Mouse (Mus musculus) liver, embryonic 12.5 days (tissue): ENCODE data around the gene 2410131K14Rik. TPM values are rescaled to one million over a fixed set of nuclear protein-coding genes. Genes with fewer than 3 reads are reported as not detected.

ENCODE experiments used
- ATAC-seq: fragments of 200-750 bp; cut with Nextera tagmentation; 2 replicates; pipeline ENCODE4 v1.8.0; 2017; ENCODE audit warnings: moderate number of reproducible peaks, mild to moderate bottlenecking, moderate library complexity
- H3K27ac ChIP-seq: fragments of 300-500 bp; sonication (generic); 2 replicates; pipeline ENCODE4 v1.5.1; 2016; ENCODE audit warnings: mild to moderate bottlenecking
- H3K27me3 ChIP-seq: fragments of 300-500 bp; sonication (generic); replicated peaks from 2 replicates; pipeline ENCODE4 v1.6.1; 2016; ENCODE audit warnings: mild to moderate bottlenecking, moderate library complexity
- H3K36me3 ChIP-seq: fragments of 300-500 bp; sonication (generic); 2 replicates; pipeline ENCODE4 v1.6.1; 2016; ENCODE audit warnings: mild to moderate bottlenecking, moderate library complexity
- H3K4me1 ChIP-seq: fragments of 300-500 bp; sonication (generic); 2 replicates; pipeline ENCODE4 v1.6.1; 2016
- H3K4me2 ChIP-seq: fragments of 300-500 bp; sonication (generic); 2 replicates; pipeline ENCODE4 v1.6.1; 2016; ENCODE audit warnings: mild to moderate bottlenecking, moderate library complexity
- H3K4me3 ChIP-seq: fragments of 300-500 bp; sonication (generic); 2 replicates; pipeline ENCODE4 v1.5.1; 2016; ENCODE audit warnings: mild to moderate bottlenecking, moderate library complexity
- H3K9ac ChIP-seq: fragments of 300-500 bp; sonication (generic); 2 replicates; pipeline ENCODE4 v1.6.1; 2016; ENCODE audit warnings: mild to moderate bottlenecking, moderate library complexity
- H3K9me3 ChIP-seq: fragments of 300-500 bp; sonication (generic); replicated peaks from 2 replicates; pipeline ENCODE4 v1.6.1; 2016; ENCODE audit warnings: mild to moderate bottlenecking, moderate library complexity
- WGBS: fragments of 180-500 bp; shearing (Covaris S2); methylation state at CpG from one replicate; pipeline ENCODE4 v1.1.7; 2016; ENCODE audit not compliant: insufficient replicate concordance; 5-methylcytosine and 5-hydroxymethylcytosine counted together
- polyA plus RNA-seq: library from polyadenylated mRNA; unstranded; fragments of >200 nt; fragmentation: Nextera tagmentation; extraction: Ambion mirVana; gene quantifications from 2 replicates; pipeline ENCODE4 v1.2.1, GENCODE M21; 2016

Gene 2410131K14Rik
- polyA plus RNA-seq, 1 experiment from 2014 or later = 2.3 TPM

DNA sequence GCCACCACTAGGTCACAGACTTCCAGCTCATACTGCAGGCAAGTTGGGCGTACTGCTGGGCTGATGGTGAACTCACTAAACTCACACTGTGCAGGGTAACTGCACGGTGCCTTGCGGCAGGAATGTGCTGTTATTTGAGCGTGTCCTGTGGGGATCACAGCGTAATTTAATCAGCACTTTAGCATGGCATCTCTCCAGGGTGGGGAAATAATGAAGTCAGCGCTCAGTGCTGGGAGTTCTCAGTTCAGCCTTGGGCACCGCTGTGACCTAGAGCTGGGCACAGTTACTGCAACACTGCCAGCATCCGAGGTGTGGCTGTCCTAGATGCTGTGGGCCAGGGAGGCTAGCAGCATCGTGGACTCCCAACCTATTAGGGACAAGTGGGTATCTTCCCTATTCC, 19.3 kb downstream of the 2410131K14Rik start:
- H3K9me3 ChIP-seq = no peaks in the 10 kb centered on the region
- H3K27me3 ChIP-seq = peaks cover 20% of the 10 kb centered on the region; the same call in 1 of the 2 replicates
- H3K9ac ChIP-seq = no peak overlapping the region
- 69% methylated on average over 9 of the region's 9 CpGs for WGBS
- no peak overlapping the region for H3K27ac ChIP-seq
- peaks cover 30% of the 10 kb centered on the region for H3K36me3 ChIP-seq
- no peak overlapping the region for H3K4me2 ChIP-seq
- H3K4me3 ChIP-seq = no peak overlapping the region
- ATAC-seq = no peak
- peaks cover 3% of the 10 kb centered on the region; the same call in 1 of the 2 replicates for H3K4me1 ChIP-seq

GRCm38 (mm10) chr5:118265366-118265765, 20.3 kb downstream of the 2410131K14Rik start:
- Histone ChIP-seq H3K36me3 (peaks cover 22% of the 10 kb centered on the region), H3K4me3 (no peak overlapping the region), H3K9ac (no peak overlapping the region), H3K27ac (no peak overlapping the region), H3K4me1 (peaks cover 3% of the 10 kb centered on the region; the same call in 1 of the 2 replicates), H3K9me3 (no peaks in the 10 kb centered on the region), H3K4me2 (no peak overlapping the region), H3K27me3 (peaks cover 29% of the 10 kb centered on the region; the same call in 1 of the 2 replicates)
- 50% methylated on average over 5 of the region's 5 CpGs for WGBS
- ATAC-seq = 0 out of 2 replicates have a peak, but pooled peaks have one; percentile 44

DNA sequence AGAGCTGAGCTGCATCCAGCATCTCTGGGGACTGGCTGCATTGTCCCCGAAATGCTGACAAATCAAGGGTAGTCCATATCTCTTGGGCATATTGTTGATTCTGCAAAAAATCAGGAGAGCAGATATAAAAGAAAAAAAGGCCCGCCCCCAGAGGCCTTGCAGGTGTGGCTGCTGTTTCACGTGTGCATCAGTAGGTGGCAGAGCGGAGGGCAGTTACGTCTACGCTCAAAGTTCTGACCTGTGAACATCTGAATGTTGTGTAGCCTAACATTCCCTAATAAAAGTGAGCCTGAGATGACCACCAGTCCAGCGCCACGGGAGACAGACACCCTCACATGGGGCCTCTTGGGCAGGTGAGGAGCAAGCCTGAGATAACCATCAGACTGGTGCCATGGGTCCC, 21.3 kb downstream of the 2410131K14Rik start:
- no peak overlapping the region for H3K9ac ChIP-seq
- H3K9me3 ChIP-seq = no peaks in the 10 kb centered on the region
- peaks cover 13% of the 10 kb centered on the region for H3K36me3 ChIP-seq
- no peak overlapping the region for H3K27ac ChIP-seq
- H3K4me2 ChIP-seq = no peak overlapping the region
- peaks cover 37% of the 10 kb centered on the region for H3K27me3 ChIP-seq
- no peaks in the 10 kb centered on the region for H3K4me1 ChIP-seq
- no peak for ATAC-seq
- WGBS = 36% methylated on average over 8 of the region's 8 CpGs
- no peak overlapping the region for H3K4me3 ChIP-seq

DNA sequence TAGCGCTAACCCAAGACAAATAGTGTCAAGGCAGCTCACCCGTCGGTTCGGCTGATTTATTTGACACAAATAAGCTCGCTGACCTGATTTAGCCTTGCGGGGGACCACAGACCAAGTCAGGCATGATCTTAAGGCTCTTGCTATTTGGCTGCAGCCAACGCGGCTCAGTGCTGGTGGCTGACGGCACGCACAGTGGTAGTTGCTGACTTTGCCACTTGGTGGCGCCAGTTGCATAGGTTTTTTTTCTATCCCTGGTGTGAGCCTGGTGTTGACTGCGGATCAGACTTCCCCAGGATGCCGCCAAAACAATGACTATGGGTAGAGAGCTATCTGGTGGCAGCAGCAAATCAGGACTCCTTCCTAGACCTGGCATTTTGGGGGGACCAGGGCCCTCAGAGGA, 24.0 kb downstream of the 2410131K14Rik start:
- Histone ChIP-seq H3K9ac (no peak overlapping the region), H3K4me2 (0 out of 2 replicates have a peak overlapping the region, but pooled peaks have one; percentile 29), H3K4me3 (no peak overlapping the region), H3K4me1 (no peaks in the 10 kb centered on the region), H3K27me3 (peaks cover 61% of the 10 kb centered on the region), H3K9me3 (no peaks in the 10 kb centered on the region), H3K36me3 (no peaks in the 10 kb centered on the region), H3K27ac (no peak overlapping the region)
- peak; percentile 69 for ATAC-seq
- WGBS = 1% methylated on average over 13 of the region's 13 CpGs

- ATAC-seq = no peak
- Histone ChIP-seq H3K9me3 (no peaks in the 10 kb centered on the region), H3K27me3 (peaks cover 80% of the 10 kb centered on the region), H3K4me1 (no peaks in the 10 kb centered on the region), H3K36me3 (no peaks in the 10 kb centered on the region), H3K4me3 (no peak overlapping the region), H3K27ac (no peak overlapping the region), H3K9ac (no peak overlapping the region), H3K4me2 (no peak overlapping the region)
- WGBS = 35% methylated on average over 10 of the region's 10 CpGs
These were observed 26.6 kb downstream of the 2410131K14Rik start for GRCm38 (mm10) chr5:118271449-118272110.

DNA sequence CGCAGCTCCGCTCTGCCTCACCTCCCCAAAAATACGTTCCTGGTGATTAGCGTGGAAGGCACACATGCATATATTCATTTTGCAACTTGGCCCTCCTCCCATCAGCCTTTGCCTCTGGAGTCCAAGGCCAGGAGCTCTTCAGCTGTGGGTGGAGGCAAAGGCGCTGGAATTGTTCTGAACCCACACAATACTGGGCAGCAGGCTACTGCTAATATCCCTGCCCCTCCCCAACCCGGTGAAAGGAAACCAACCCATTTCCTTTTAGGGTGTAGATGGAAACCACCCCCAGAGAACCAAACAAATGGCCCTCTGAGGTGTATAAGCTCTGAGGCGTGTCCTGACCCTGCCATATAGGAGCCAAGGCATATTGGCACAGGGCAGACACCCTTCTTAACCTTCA, 28.4 kb downstream of the 2410131K14Rik start:
- no peak overlapping the region for H3K4me2 ChIP-seq
- no peak overlapping the region for H3K27ac ChIP-seq
- no peaks in the 10 kb centered on the region for H3K4me1 ChIP-seq
- H3K9ac ChIP-seq = no peak overlapping the region
- no peaks in the 10 kb centered on the region for H3K9me3 ChIP-seq
- no peak overlapping the region for H3K4me3 ChIP-seq
- ATAC-seq = no peak
- no peaks in the 10 kb centered on the region for H3K36me3 ChIP-seq
- H3K27me3 ChIP-seq = peaks cover 74% of the 10 kb centered on the region
- WGBS = 54% methylated on average over 7 of the region's 7 CpGs

- Histone ChIP-seq H3K4me3 (no peak overlapping the region), H3K27me3 (peaks cover 63% of the 10 kb centered on the region), H3K9me3 (no peaks in the 10 kb centered on the region), H3K4me2 (no peak overlapping the region), H3K4me1 (no peaks in the 10 kb centered on the region), H3K36me3 (no peaks in the 10 kb centered on the region), H3K27ac (no peak overlapping the region), H3K9ac (no peak overlapping the region)
- WGBS = 51% methylated on average over 9 of the region's 9 CpGs
- no peak for ATAC-seq
These were observed 29.5 kb downstream of the 2410131K14Rik start for GRCm38 (mm10) chr5:118274546-118274945.

DNA sequence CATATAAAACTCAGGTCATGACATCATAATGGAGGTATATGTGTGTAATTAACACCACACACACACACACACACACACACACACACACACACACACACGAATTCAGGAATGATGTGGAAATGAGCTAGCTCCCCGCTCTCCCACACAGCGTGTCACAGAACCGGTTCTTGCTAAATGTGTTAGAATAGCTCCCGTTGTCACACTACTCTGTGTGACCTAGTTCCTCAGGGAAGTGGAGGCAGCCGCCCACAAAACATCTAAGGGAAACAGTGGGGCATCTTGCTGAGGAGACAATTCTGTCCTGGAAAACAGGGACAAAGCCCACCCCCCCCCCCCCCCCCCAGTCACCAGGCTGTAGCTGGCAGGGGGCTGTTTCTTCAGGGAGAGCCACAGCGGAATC, 31.3 kb downstream of the 2410131K14Rik start:
- WGBS = 53% methylated on average over 7 of the region's 7 CpGs
- H3K27me3 ChIP-seq = peaks cover 49% of the 10 kb centered on the region
- no peak overlapping the region for H3K4me3 ChIP-seq
- no peaks in the 10 kb centered on the region for H3K9me3 ChIP-seq
- no peak for ATAC-seq
- H3K9ac ChIP-seq = no peak overlapping the region
- no peaks in the 10 kb centered on the region for H3K4me1 ChIP-seq
- no peaks in the 10 kb centered on the region for H3K36me3 ChIP-seq
- no peak overlapping the region for H3K4me2 ChIP-seq
- no peak overlapping the region for H3K27ac ChIP-seq

- 52% methylated on average over 8 of the region's 8 CpGs for WGBS
- H3K36me3 ChIP-seq = no peaks in the 10 kb centered on the region
- no peak overlapping the region for H3K27ac ChIP-seq
- no peak overlapping the region for H3K4me2 ChIP-seq
- ATAC-seq = no peak
- no peak overlapping the region for H3K4me3 ChIP-seq
- no peak overlapping the region for H3K9ac ChIP-seq
- 0 out of 2 replicates have a peak, but pooled peaks cover under 1% of the 10 kb centered on the region for H3K9me3 ChIP-seq
- H3K4me1 ChIP-seq = no peaks in the 10 kb centered on the region
- H3K27me3 ChIP-seq = peaks cover 45% of the 10 kb centered on the region
These were observed 31.7 kb downstream of the 2410131K14Rik start for GRCm38 (mm10) chr5:118276711-118277110.

- Histone ChIP-seq H3K36me3 (no peaks in the 10 kb centered on the region), H3K27ac (no peak overlapping the region), H3K27me3 (peaks cover 36% of the 10 kb centered on the region), H3K4me3 (no peak overlapping the region), H3K4me2 (no peak overlapping the region), H3K4me1 (no peaks in the 10 kb centered on the region), H3K9ac (no peak overlapping the region), H3K9me3 (0 out of 2 replicates have a peak, but pooled peaks cover 4% of the 10 kb centered on the region)
- no peak for ATAC-seq
- WGBS = 68% methylated on average over 18 of the region's 18 CpGs
These were observed 32.9 kb downstream of the 2410131K14Rik start for GRCm38 (mm10) chr5:118277741-118278495.

- no peak overlapping the region for H3K4me2 ChIP-seq
- H3K36me3 ChIP-seq = no peaks in the 10 kb centered on the region
- no peak overlapping the region for H3K9ac ChIP-seq
- no peaks in the 10 kb centered on the region for H3K9me3 ChIP-seq
- H3K27ac ChIP-seq = no peak overlapping the region
- peaks cover 2% of the 10 kb centered on the region; the same call in 1 of the 2 replicates for H3K4me1 ChIP-seq
- no peak overlapping the region for H3K4me3 ChIP-seq
- WGBS = 66% methylated on average over 3 of the region's 4 CpGs
- H3K27me3 ChIP-seq = no peaks in the 10 kb centered on the region
- ATAC-seq = no peak
These were observed 46.4 kb downstream of the 2410131K14Rik start for GRCm38 (mm10) chr5:118291453-118291852.

DNA sequence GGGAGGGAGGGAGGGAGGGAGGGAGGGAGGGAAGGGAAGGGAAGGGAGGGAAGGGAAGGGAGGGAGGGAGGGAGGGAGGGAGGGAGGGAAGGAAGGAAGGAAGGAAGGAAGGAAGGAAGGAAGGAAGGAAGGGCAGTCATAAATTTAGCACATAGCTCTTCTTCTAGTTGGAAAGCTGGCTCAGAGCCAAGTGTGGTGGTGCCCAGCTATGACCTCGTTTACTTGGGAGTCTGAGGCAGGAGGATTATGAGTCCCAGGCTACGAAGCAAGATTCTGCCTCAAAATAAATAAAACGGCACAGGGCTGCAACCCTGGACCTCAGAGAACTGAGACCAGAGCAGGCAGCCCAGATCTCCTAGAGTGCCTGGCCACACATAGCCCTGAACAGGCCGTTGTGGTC, 47.4 kb downstream of the 2410131K14Rik start:
- H3K4me1 ChIP-seq = peaks cover 2% of the 10 kb centered on the region; the same call in 1 of the 2 replicates

More for the DNA sequence above, 47.4 kb downstream of the 2410131K14Rik start:
- Histone ChIP-seq H3K9ac (no peak overlapping the region), H3K36me3 (no peaks in the 10 kb centered on the region), H3K27me3 (no peaks in the 10 kb centered on the region), H3K9me3 (no peaks in the 10 kb centered on the region), H3K27ac (no peak overlapping the region), H3K4me3 (no peak overlapping the region), H3K4me2 (no peak overlapping the region)
- ATAC-seq = no peak
- 50% methylated on average over 4 of the region's 4 CpGs for WGBS
